Mouse (Mus musculus) limb, embryonic 12.5 days (tissue): ENCODE results near the gene Atp1b1. TPM values are rescaled to one million over a fixed set of nuclear protein-coding genes. Genes with fewer than 3 reads are reported as not detected.

Source experiments
- ATAC-seq: fragments of 200-750 bp; cut with Nextera tagmentation; 2 replicates; pipeline ENCODE4 v1.8.0; 2017; ENCODE audit warnings: low read depth, moderate TSS enrichment; ENCODE audit not compliant: insufficient number of reproducible peaks, insufficient read depth, low FRiP score, low TSS enrichment
- H3K27ac ChIP-seq: fragments of 300-500 bp; sonication (generic); 2 replicates; pipeline ENCODE4 v1.5.1; 2016; ENCODE audit warnings: mild to moderate bottlenecking, moderate library complexity
- H3K27me3 ChIP-seq: fragments of 300-500 bp; sonication (generic); 2 replicates; pipeline ENCODE4 v1.6.1; 2016; ENCODE audit warnings: mild to moderate bottlenecking, moderate library complexity
- H3K36me3 ChIP-seq: fragments of 300-500 bp; sonication (generic); 2 replicates; pipeline ENCODE4 v1.6.1; 2016; ENCODE audit warnings: mild to moderate bottlenecking, moderate library complexity
- H3K4me1 ChIP-seq: fragments of 300-500 bp; sonication (generic); replicated peaks from 2 replicates; pipeline ENCODE4 v1.6.1; 2016
- H3K4me2 ChIP-seq: fragments of 300-500 bp; sonication (generic); 2 replicates; pipeline ENCODE4 v1.6.1; 2016; ENCODE audit warnings: mild to moderate bottlenecking, moderate library complexity
- H3K4me3 ChIP-seq: fragments of 300-500 bp; sonication (generic); replicated peaks from 2 replicates; pipeline ENCODE4 v1.5.1; 2016; ENCODE audit warnings: mild to moderate bottlenecking
- H3K9ac ChIP-seq: fragments of 300-500 bp; sonication (generic); replicated peaks from 2 replicates; pipeline ENCODE4 v1.6.1; 2016; ENCODE audit warnings: mild to moderate bottlenecking, moderate library complexity
- H3K9me3 ChIP-seq: fragments of 300-500 bp; sonication (generic); 2 replicates; pipeline ENCODE4 v1.6.1; 2016; ENCODE audit warnings: mild to moderate bottlenecking, moderate library complexity
- WGBS: fragments of 180-500 bp; shearing (Covaris S2); methylation state at CpG from one replicate; pipeline ENCODE4 v1.1.7; 2016; 5-methylcytosine and 5-hydroxymethylcytosine counted together
- polyA plus RNA-seq: library from polyadenylated mRNA; unstranded; fragments of >200 nt; fragmentation: Nextera tagmentation; extraction: Ambion mirVana; gene quantifications from 2 replicates; pipeline ENCODE4 v1.2.1, GENCODE M21; 2016

Atp1b1 gene
- polyA plus RNA-seq, 1 experiment from 2014 or later, result 3.3 TPM

DNA sequence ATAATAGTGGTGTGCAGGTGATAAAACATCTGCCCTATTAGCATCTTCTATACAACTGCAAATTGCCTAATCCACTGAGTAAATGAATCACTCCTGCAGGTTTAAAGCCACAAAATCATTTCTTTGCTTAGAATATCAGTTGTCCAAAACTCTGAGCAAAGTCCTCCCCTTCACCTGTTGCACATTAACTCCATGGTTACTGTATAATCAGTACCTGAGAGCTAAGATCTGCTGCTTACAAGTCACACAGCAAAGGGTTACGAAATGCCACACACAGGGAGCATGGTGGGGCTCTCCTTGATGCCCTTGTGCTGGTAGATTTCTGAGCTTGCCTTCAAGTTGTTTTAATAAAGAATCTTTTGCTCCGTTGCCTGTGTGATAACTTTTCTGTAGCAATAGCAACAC lies 42.8 kb downstream of the Atp1b1 start:
- Histone ChIP-seq H3K9ac (no peak overlapping the region), H3K4me1 (no peaks in the 10 kb centered on the region), H3K36me3 (peaks cover 9% of the 10 kb centered on the region; the same call in 1 of the 2 replicates), H3K4me3 (no peak overlapping the region), H3K27me3 (no peaks in the 10 kb centered on the region), H3K9me3 (no peaks in the 10 kb centered on the region), H3K27ac (no peak overlapping the region), H3K4me2 (no peak overlapping the region)
- 83% methylated on average over 2 of the region's 2 CpGs for WGBS
- no peak for ATAC-seq

DNA sequence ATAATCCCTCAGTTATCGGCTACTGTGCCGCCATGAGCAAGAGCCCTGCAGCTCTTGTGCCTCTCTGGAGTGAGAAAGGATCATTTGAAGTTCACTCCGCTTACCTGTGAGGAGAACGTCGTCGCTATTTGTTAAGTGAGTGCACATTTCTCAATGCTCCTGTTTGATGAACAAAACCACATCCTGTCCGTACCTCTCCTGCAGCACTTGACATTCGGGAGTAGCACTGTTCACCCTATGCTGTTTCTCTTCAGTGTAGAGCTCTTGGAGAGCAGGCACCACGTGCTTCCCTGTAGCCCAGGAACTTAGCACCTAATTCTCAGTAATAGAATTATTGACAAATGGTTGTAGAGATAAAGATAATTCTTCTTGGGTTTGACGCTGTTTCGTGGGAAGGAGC lies 44.5 kb downstream of the Atp1b1 start:
- H3K9ac ChIP-seq, result no peak overlapping the region
- H3K27ac ChIP-seq, result no peak overlapping the region
- no peaks in the 10 kb centered on the region for H3K9me3 ChIP-seq
- 94% methylated on average over 11 of the region's 11 CpGs for WGBS
- ATAC-seq, result no peak
- H3K4me3 ChIP-seq, result no peak overlapping the region
- H3K27me3 ChIP-seq, result no peaks in the 10 kb centered on the region
- H3K4me2 ChIP-seq, result no peak overlapping the region
- H3K4me1 ChIP-seq, result no peaks in the 10 kb centered on the region
- peaks cover 9% of the 10 kb centered on the region; the same call in 1 of the 2 replicates for H3K36me3 ChIP-seq

DNA sequence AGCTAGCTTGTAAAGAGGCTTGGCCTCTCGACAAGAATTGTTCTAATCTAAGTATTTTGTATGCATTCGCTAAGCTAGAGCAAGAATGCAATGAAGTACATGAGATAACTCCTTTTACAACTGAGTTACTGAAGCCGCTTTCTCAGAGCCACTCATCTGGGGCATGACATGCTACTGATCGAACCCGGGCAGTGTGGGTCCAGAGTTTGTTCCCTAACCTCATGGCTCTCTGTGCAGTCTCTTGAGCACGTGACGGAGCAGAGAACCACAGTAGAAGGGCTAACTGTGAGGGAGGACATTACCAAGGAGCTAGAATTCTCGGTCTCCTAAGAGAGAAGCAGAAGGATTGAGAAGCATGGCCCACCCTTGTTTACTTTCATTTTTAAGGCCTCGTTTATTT lies 45.2 kb downstream of the Atp1b1 start:
- H3K27me3 ChIP-seq, result no peaks in the 10 kb centered on the region
- ATAC-seq, result no peak

DNA sequence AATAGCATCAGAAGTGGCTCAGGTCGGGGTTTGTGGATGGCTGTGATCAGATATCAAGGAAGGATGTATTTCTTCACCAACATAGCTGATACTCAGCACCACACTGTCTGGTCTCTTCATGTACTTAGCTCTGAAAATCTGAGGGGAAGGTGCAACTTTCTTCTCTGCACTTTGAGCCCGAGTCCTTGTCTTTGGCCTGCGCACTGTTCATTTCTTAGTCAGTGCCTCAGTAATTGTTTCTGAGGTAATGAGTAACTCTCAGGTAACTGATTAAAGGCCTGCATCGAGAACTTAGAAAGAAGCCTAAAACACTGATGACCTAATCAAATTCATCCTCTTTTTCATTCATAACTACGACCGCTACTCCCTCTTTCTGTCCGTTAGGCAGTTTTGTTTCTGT lies 46.8 kb downstream of the Atp1b1 start:
- Histone ChIP-seq H3K36me3 (peaks cover 9% of the 10 kb centered on the region; the same call in 1 of the 2 replicates), H3K27ac (no peak overlapping the region), H3K4me3 (no peak overlapping the region), H3K4me1 (no peaks in the 10 kb centered on the region), H3K9me3 (no peaks in the 10 kb centered on the region), H3K4me2 (no peak overlapping the region), H3K27me3 (no peaks in the 10 kb centered on the region), H3K9ac (no peak overlapping the region)
- ATAC-seq, result no peak
- 92% methylated on average over 7 of the region's 7 CpGs for WGBS

More for the DNA sequence above, 45.2 kb downstream of the Atp1b1 start:
- H3K4me1 ChIP-seq, result no peaks in the 10 kb centered on the region
- H3K36me3 ChIP-seq, result peaks cover 9% of the 10 kb centered on the region; the same call in 1 of the 2 replicates
- H3K27ac ChIP-seq, result no peak overlapping the region
- H3K4me3 ChIP-seq, result no peak overlapping the region
- H3K4me2 ChIP-seq, result no peak overlapping the region
- no peaks in the 10 kb centered on the region for H3K9me3 ChIP-seq
- WGBS, result 93% methylated on average over 9 of the region's 9 CpGs
- H3K9ac ChIP-seq, result no peak overlapping the region

DNA sequence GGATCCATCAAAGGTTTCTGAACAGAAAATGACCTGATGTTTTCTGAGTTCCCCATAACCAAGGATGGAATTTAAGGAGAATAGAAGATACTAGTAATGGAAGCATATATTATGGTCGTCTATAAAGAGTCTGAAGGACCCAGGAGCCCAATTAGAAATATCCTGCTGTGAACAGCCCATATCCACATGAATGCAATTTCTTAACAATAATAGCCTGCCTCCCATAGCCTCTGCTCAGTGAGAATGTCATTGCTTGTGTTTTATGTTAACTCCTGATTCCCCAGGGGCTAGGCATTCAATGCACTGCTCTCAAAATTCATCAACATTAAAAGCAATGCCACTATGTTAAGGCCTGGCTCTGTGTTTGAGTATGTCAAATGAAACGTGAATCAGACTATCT lies 49.5 kb downstream of the Atp1b1 start:
- no peak overlapping the region for H3K27ac ChIP-seq
- no peaks in the 10 kb centered on the region for H3K27me3 ChIP-seq
- H3K9ac ChIP-seq, result no peak overlapping the region
- 53% methylated on average over 2 of the region's 2 CpGs for WGBS
- no peak overlapping the region for H3K4me3 ChIP-seq
- H3K9me3 ChIP-seq, result no peaks in the 10 kb centered on the region
- no peak for ATAC-seq
- peaks cover 13% of the 10 kb centered on the region for H3K36me3 ChIP-seq
- no peak overlapping the region for H3K4me2 ChIP-seq
- H3K4me1 ChIP-seq, result no peaks in the 10 kb centered on the region

DNA sequence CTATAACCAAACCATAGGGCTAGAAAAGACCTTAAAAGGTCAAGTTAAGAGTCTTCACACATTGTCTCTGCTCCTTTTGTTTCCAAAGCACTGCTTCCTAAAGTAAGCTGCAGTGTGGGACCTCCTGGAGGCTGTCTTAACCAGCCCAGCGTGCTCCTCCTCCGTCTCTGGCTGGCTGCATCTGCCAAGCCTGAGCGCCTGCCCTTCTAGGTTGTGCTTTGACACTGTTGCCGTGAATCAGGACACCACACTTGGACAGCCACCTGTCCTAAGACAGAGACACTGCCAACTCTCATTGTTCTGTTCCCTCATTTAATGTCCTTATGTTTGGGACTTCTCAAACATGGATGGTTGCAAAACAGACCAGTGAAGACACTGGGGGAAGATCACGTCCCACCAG lies 51.6 kb downstream of the Atp1b1 start:
- Histone ChIP-seq H3K4me1 (no peaks in the 10 kb centered on the region), H3K4me2 (no peak overlapping the region), H3K9ac (no peak overlapping the region), H3K4me3 (no peak overlapping the region), H3K27me3 (no peaks in the 10 kb centered on the region), H3K36me3 (peaks cover 21% of the 10 kb centered on the region), H3K9me3 (peaks cover 8% of the 10 kb centered on the region), H3K27ac (no peak overlapping the region)
- ATAC-seq, result no peak
- WGBS, result 75% methylated on average over 5 of the region's 5 CpGs

DNA sequence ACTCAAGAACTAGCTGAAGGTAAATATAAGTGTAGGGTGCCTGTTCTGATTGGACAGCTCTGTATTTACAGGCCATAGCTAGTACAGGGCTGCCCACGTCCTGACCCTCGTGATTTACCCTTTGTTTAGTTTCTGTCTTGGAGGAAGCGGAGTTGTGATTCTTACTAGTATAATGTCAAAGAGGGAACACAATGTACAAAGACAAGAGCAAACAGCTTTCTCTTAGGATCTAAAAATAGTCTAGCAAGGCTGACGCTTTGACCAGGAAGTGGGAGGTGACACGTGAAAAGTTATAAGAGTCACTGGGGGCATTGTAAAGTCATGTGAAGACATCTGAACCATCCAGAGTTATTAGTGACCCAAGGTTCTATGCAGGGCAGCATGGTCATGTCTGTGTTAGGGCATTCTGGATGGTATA lies 52.8 kb downstream of the Atp1b1 start:
- H3K4me3 ChIP-seq, result no peak overlapping the region
- no peaks in the 10 kb centered on the region for H3K4me1 ChIP-seq
- peaks cover 8% of the 10 kb centered on the region for H3K9me3 ChIP-seq
- ATAC-seq, result no peak
- H3K27me3 ChIP-seq, result no peaks in the 10 kb centered on the region
- no peak overlapping the region for H3K9ac ChIP-seq
- H3K27ac ChIP-seq, result no peak overlapping the region
- H3K4me2 ChIP-seq, result no peak overlapping the region
- peaks cover 27% of the 10 kb centered on the region for H3K36me3 ChIP-seq
- WGBS, result 79% methylated on average over 5 of the region's 5 CpGs

DNA sequence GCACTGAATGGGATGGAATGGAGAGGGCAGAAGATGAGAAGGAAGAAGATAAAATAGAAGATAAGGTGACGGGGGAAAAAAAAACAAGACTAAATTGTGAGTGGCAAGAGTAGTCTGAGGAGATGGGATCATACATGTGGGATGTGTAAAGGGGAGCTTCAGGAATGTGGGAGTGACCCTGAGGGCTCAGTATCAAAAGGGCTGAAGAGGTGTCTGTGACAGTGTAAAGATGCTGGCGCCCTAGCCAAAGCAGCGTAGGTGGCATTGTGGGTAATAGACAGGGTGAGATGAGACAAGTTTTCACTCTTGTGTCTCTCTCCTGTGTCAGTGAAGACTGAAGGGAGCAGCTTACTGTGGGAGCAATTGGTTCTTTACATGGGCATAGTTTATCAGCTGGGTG lies 58.6 kb downstream of the Atp1b1 start:
- peaks cover 32% of the 10 kb centered on the region for H3K36me3 ChIP-seq
- peaks cover 8% of the 10 kb centered on the region for H3K9me3 ChIP-seq
- no peaks in the 10 kb centered on the region for H3K27me3 ChIP-seq

DNA sequence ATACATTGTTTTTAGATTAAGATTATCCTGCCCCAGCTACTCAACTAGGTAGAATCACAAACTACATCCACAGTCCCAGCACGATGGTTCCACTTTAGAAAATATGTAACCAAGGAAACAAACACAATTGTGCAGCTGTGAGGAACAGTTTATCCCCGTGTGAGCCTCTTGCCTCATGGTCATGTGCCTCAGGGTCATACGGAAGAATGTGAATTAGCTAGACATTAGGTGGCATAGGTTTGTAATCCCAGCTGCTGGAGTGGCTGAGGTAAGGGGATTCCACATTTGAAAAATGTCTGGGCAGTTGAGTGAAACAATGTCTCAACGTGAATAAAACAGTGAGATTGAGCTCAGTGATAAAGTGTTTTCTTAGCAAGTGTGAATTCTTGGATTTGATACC lies 60.5 kb downstream of the Atp1b1 start:
- no peak overlapping the region for H3K4me2 ChIP-seq
- H3K27me3 ChIP-seq, result no peaks in the 10 kb centered on the region
- H3K27ac ChIP-seq, result no peak overlapping the region
- WGBS, result 73% methylated on average over 4 of the region's 4 CpGs
- peaks cover 8% of the 10 kb centered on the region for H3K9me3 ChIP-seq
- no peak for ATAC-seq
- H3K4me3 ChIP-seq, result no peak overlapping the region
- no peaks in the 10 kb centered on the region for H3K4me1 ChIP-seq
- H3K36me3 ChIP-seq, result peaks cover 19% of the 10 kb centered on the region
- H3K9ac ChIP-seq, result no peak overlapping the region

More for the DNA sequence above, 58.6 kb downstream of the Atp1b1 start:
- Histone ChIP-seq H3K4me3 (no peak overlapping the region), H3K27ac (no peak overlapping the region), H3K4me1 (no peaks in the 10 kb centered on the region), H3K9ac (no peak overlapping the region), H3K4me2 (no peak overlapping the region)
- 92% methylated on average over 3 of the region's 3 CpGs for WGBS
- ATAC-seq, result no peak

DNA sequence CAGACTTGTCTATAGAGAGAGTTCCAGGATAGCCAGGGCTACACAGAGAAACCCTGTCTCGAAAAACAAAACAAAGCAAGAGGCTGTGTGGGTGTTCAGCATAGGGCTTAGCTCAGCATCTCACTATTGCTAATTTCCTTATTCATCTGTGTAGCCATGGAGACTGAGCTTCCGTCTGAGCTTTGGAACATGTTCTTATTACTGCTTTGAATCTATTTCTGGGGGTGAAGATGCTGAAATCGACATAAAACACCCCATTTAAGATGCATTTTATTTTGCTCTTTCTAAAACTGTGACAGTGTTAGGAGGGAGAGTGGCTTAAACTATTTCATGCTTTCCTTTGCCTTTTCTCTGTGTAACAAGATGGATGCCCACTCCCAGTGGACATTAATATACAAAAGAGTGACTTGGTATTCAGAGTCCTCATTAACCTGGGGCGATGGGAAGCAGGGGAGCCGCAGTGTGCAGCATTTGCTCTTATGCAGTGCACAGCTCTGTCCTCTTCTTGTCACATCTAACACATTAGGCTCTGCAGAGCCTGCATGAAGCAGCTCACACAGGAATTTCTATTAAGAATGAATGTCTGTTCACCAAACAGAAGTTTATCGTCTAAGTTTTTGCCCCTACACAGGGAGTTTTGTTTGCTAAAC lies 62.9 kb downstream of the Atp1b1 start:
- Histone ChIP-seq H3K4me2 (no peak overlapping the region), H3K9ac (no peak overlapping the region), H3K27me3 (no peaks in the 10 kb centered on the region), H3K27ac (no peak overlapping the region), H3K4me1 (no peaks in the 10 kb centered on the region; the same call in 1 of the 2 replicates), H3K4me3 (no peak overlapping the region), H3K36me3 (peaks cover 5% of the 10 kb centered on the region; the same call in 1 of the 2 replicates), H3K9me3 (no peaks in the 10 kb centered on the region)
- no peak for ATAC-seq
- WGBS, result 90% methylated on average over 6 of the region's 6 CpGs

DNA sequence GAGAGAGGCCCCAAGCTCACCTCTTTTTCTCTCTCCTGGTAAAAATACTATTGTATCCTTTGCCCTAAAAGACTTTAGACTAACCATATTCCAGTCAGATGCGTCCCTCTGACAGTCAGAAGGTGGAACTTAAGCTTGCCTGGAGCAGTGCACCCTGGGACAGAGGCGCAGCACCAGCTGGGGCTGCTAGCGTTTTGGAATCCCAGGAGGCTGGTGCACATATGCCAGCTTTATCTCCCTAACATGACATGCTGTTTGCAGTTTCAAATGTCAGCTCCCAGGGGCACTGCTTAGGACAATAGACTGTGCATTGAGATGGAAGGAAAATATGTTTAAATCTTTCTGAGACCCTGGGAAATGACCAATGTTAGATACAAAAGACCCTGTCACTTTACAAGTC lies 66.0 kb downstream of the Atp1b1 start:
- no peak for ATAC-seq
- WGBS, result 54% methylated on average over 3 of the region's 3 CpGs

DNA sequence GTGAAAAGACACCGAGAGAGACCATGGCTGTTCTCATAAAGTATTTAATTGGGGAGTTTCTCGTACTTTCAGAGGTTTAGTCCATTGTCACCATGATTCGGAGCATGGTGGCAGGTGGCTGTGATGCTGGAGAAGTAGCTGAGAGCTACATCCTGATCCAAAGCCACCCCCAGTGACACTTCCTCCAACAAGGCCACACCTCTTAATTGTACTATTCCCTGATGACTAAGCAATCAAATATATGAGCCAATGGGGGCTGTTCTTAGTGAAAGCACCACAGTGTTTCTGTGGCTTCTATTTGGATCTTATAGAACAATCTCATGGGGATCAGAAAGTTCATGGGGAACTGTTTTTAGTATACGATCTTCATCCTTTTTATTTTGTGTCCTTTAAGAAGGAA lies 68.4 kb downstream of the Atp1b1 start:
- Histone ChIP-seq H3K27ac (no peak overlapping the region), H3K4me2 (no peak overlapping the region), H3K36me3 (peaks cover 5% of the 10 kb centered on the region; the same call in 1 of the 2 replicates), H3K4me1 (no peaks in the 10 kb centered on the region; the same call in 1 of the 2 replicates), H3K9ac (no peak overlapping the region), H3K4me3 (no peak overlapping the region), H3K27me3 (no peaks in the 10 kb centered on the region), H3K9me3 (no peaks in the 10 kb centered on the region)
- 86% methylated on average over 4 of the region's 4 CpGs for whole genome bisulfite sequencing
- no peak for ATAC-seq

More for the DNA sequence above, 66.0 kb downstream of the Atp1b1 start:
- Histone ChIP-seq H3K9ac (no peak overlapping the region), H3K9me3 (no peaks in the 10 kb centered on the region), H3K4me3 (no peak overlapping the region), H3K27ac (no peak overlapping the region), H3K36me3 (peaks cover 2% of the 10 kb centered on the region; the same call in 1 of the 2 replicates), H3K27me3 (no peaks in the 10 kb centered on the region), H3K4me2 (no peak overlapping the region), H3K4me1 (no peaks in the 10 kb centered on the region; the same call in 1 of the 2 replicates)
